Mouse (Mus musculus): ENCODE data around the gene Syne1. TPM values are rescaled to one million over a fixed set of nuclear protein-coding genes. Genes with fewer than 3 reads are reported as not detected.

Syne1 gene
- total and polyA plus RNA-seq, 2 experiments from 2014 or later = 25.9 to 71.2 TPM

DNA sequence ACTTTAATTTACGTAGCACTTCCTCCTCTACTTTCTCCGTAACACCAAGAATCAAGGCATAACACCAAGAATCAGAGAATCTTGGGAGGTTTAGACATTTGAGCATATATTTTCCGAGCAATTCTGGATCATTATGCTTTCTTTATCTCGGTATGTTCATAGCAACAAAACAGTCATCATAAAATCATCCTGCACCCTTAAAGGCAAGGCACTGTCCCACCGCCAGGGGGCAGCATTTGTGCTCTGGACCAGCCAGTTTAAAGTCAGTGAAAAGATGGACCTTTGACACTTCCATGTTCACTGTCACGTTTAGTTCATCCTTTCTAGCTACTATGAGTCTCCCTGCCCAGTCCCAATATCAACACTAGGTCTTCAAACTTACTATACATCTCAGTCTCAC lies 61.3 kb downstream of the Syne1 start:
- Histone ChIP-seq H3K27me3 (ENCODE audit: control insufficient read depth, insufficient read depth, low read length) (no peaks in the 10 kb centered on the region), H3K36me3 (replicated peaks; ENCODE audit: control insufficient read depth, insufficient read depth, low read length) (no peaks in the 10 kb centered on the region), H3K27ac (ENCODE audit: low read depth) (no peak overlapping the region), H3K9ac (replicated peaks; ENCODE audit: low read depth, low read length) (no peak overlapping the region), H3K4me1 (ENCODE audit: control insufficient read depth, insufficient read depth) (no peaks in the 10 kb centered on the region), H3K4me2 (ENCODE audit: low read depth, low read length) (no peak overlapping the region), H3K9me3 (replicated peaks; ENCODE audit: control insufficient read depth, low read length) (no peaks in the 10 kb centered on the region), H3K4me3 (ENCODE audit: low read depth, low read length) (no peak overlapping the region)
- DNase-seq (ENCODE audit: low spot score) (no peak), ATAC-seq (ENCODE audit: insufficient read depth, low read depth) (no peak)
- 55% methylated on average over 6 of the region's 6 CpGs for WGBS
- TF ChIP-seq CTCF (IDR thresholded peaks at IDR 0.05; ENCODE audit: low read depth) = peak; percentile 38
- no peak for TF ChIP-seq EP300 (IDR thresholded peaks at IDR 0.05; ENCODE audit: low read depth)

DNA sequence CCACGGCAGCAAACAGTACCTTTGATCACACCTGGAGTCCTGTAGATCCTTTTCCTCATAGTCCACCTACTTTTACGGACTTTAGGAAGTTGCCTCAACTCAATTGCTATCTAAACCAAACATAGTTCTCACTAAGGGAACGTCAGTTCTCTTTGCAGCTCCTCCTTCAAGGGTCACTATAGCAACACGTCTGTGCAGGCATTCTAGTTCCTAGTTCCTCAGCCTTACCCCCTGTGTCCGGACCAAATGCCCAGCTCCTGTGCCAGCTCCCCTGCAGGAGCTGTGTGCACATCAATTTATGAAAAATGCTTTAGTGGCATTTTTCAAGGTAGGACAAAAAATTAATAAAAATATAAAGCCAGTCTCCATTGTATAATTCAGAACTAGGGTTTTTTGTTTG lies 63.2 kb downstream of the Syne1 start:
- WGBS = 30% methylated on average over 5 of the region's 5 CpGs
- TF ChIP-seq EP300 (IDR thresholded peaks at IDR 0.05; ENCODE audit: low read depth) (no peak), CTCF (IDR thresholded peaks at IDR 0.05; ENCODE audit: low read depth) (no peak)
- Histone ChIP-seq H3K27ac (ENCODE audit: low read depth) (no peak overlapping the region), H3K4me1 (ENCODE audit: control insufficient read depth, insufficient read depth) (no peaks in the 10 kb centered on the region), H3K9ac (replicated peaks; ENCODE audit: low read depth, low read length) (no peak overlapping the region), H3K27me3 (ENCODE audit: control insufficient read depth, insufficient read depth, low read length) (no peaks in the 10 kb centered on the region), H3K9me3 (replicated peaks; ENCODE audit: control insufficient read depth, low read length) (no peaks in the 10 kb centered on the region), H3K4me2 (ENCODE audit: low read depth, low read length) (no peak overlapping the region), H3K36me3 (replicated peaks; ENCODE audit: control insufficient read depth, insufficient read depth, low read length) (no peaks in the 10 kb centered on the region), H3K4me3 (ENCODE audit: low read depth, low read length) (no peak overlapping the region)
- no peak for DNase-seq (ENCODE audit: low spot score)
- no peak for ATAC-seq (ENCODE audit: insufficient read depth, low read depth)

DNA sequence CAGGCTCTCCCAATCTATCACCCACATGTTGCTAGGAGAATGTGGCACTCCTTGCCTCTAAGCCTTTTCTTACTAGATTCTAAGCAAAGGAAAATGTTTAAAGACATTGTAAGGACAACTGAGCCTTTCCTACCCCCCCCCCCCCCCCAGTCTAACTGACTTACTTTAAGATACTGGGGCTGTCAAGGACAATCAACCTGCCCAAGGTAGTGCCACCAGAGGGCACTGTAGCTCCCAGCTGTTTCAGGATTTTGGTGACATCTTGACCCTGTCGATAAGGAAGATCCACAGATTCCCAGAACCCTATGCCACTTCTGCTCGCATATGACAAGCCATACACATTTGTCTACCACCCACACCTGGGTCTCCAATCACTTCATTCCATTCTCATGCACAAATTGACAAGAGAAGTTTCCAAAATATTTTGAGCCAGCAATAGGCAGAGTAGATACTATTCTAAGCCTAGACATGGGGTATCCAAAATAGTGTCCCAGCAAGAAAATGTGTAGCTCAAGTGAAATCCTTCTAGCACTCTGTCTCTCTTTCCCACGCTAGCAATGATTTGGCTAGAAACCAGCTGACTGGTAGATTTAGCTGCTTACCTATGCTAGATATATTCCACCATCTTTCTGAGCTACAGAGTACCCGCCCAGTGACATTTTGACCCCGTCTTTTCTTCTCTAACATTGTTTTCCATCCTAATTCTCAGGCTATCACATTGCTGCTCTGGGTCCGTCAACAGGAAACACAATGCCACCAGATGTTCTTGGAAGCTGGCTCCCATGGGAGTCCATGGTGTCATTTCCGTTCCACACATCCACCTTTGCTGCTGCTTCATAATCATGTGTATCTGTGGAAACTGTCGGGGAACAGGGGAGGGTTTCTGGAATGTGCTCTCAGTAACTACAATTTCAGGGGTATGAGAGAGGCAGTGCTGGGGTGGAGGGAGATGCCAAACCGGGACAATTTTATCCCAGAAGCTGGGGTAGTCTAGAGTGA lies 70.4 kb downstream of the Syne1 start:
- Histone ChIP-seq H3K27ac (ENCODE audit: low read depth) (no peak overlapping the region), H3K27me3 (ENCODE audit: control insufficient read depth, insufficient read depth, low read length) (no peaks in the 10 kb centered on the region), H3K4me1 (ENCODE audit: control insufficient read depth, insufficient read depth) (no peaks in the 10 kb centered on the region), H3K9me3 (replicated peaks; ENCODE audit: control insufficient read depth, low read length) (no peaks in the 10 kb centered on the region), H3K4me3 (ENCODE audit: low read depth, low read length) (no peak overlapping the region), H3K4me2 (ENCODE audit: low read depth, low read length) (no peak overlapping the region), H3K36me3 (replicated peaks; ENCODE audit: control insufficient read depth, insufficient read depth, low read length) (no peaks in the 10 kb centered on the region), H3K9ac (replicated peaks; ENCODE audit: low read depth, low read length) (no peak overlapping the region)
- ATAC-seq (ENCODE audit: insufficient read depth, low read depth) = no peak
- 64% methylated on average over 9 of the region's 9 CpGs for WGBS
- no peak for DNase-seq (ENCODE audit: low spot score)
- TF ChIP-seq EP300 (IDR thresholded peaks at IDR 0.05; ENCODE audit: low read depth) = 0 out of 2 replicates have a peak, but pooled peaks have one; percentile 54
- TF ChIP-seq CTCF (IDR thresholded peaks at IDR 0.05; ENCODE audit: low read depth) = 0 out of 2 replicates have a peak, but pooled peaks have one; percentile 8

DNA sequence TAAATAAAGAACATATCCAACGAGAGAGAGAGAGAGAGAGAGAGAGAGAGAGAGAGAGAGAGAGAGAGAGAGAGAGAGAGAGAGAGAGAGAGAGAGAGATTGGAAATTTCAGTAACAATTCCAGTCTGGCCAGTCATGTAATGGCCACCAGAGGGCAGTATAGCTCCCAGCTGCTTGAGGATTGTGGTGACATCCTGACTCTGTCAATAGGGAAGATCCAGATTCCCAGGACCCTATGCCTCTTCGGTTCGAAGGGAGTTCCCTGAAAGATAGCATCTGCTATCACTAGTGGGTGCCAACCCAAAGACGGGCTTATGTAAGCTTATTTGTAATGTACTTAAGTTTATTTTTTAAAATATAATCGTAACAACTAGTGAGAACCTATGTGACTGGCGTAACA lies 71.2 kb downstream of the Syne1 start:
- Histone ChIP-seq H3K4me1 (ENCODE audit: control insufficient read depth, insufficient read depth) (no peaks in the 10 kb centered on the region), H3K36me3 (replicated peaks; ENCODE audit: control insufficient read depth, insufficient read depth, low read length) (no peaks in the 10 kb centered on the region), H3K4me3 (ENCODE audit: low read depth, low read length) (no peak overlapping the region), H3K9me3 (replicated peaks; ENCODE audit: control insufficient read depth, low read length) (no peaks in the 10 kb centered on the region), H3K27ac (ENCODE audit: low read depth) (no peak overlapping the region), H3K4me2 (ENCODE audit: low read depth, low read length) (no peak overlapping the region), H3K9ac (replicated peaks; ENCODE audit: low read depth, low read length) (no peak overlapping the region), H3K27me3 (ENCODE audit: control insufficient read depth, insufficient read depth, low read length) (no peaks in the 10 kb centered on the region)
- DNase-seq (ENCODE audit: low spot score) (no peak), ATAC-seq (ENCODE audit: insufficient read depth, low read depth) (no peak)
- peak; percentile 82 for TF ChIP-seq CTCF (IDR thresholded peaks at IDR 0.05; ENCODE audit: low read depth)
- TF ChIP-seq EP300 (IDR thresholded peaks at IDR 0.05; ENCODE audit: low read depth) = no peak
- WGBS = 40% methylated on average over 6 of the region's 6 CpGs

DNA sequence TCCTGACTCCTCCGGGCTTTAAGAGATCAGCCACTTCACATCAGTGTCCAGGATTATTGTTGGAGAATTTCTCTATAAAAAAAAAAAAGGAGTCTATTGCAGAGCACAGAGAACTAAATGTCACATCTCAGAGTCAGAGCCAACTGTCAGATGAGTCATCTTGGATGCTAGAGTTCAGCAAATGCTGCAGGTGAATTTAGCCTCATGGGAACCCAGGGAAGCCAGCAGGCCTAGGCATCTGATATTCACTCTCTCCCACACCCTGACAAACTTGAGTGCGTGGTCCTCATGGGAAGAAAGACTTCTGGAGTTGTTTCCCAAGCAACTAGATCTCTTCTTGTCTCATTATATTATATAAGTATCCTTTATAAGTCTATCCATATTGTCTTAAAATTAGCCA lies 82.6 kb downstream of the Syne1 start:
- Histone ChIP-seq H3K4me1 (ENCODE audit: control insufficient read depth, insufficient read depth) (no peaks in the 10 kb centered on the region), H3K27ac (ENCODE audit: low read depth) (no peak overlapping the region), H3K4me3 (ENCODE audit: low read depth, low read length) (no peak overlapping the region), H3K36me3 (replicated peaks; ENCODE audit: control insufficient read depth, insufficient read depth, low read length) (no peaks in the 10 kb centered on the region), H3K4me2 (ENCODE audit: low read depth, low read length) (no peak overlapping the region), H3K27me3 (ENCODE audit: control insufficient read depth, insufficient read depth, low read length) (no peaks in the 10 kb centered on the region), H3K9ac (replicated peaks; ENCODE audit: low read depth, low read length) (no peak overlapping the region), H3K9me3 (replicated peaks; ENCODE audit: control insufficient read depth, low read length) (no peaks in the 10 kb centered on the region)
- no peak for DNase-seq (ENCODE audit: low spot score)
- ATAC-seq (ENCODE audit: insufficient read depth, low read depth) = no peak
- TF ChIP-seq CTCF (IDR thresholded peaks at IDR 0.05; ENCODE audit: low read depth) = no peak
- TF ChIP-seq EP300 (IDR thresholded peaks at IDR 0.05; ENCODE audit: low read depth) = no peak
- WGBS = 78% methylated on average over 2 of the region's 2 CpGs

Data from heart, postnatal 0 days (tissue).